Mouse (Mus musculus) hindbrain, embryonic 15.5 days (tissue): ENCODE data around the gene Rpp25l. TPM values are rescaled to one million over a fixed set of nuclear protein-coding genes. Genes with fewer than 3 reads are reported as not detected.
"Not testable (repeated sequence)": the region's sequence is repeated elsewhere in the genome, so short reads cannot be mapped to it uniquely, and the experiment has no call there.

Experiments
- ATAC-seq: fragments of 200-750 bp; cut with Nextera tagmentation; 2 replicates; pipeline ENCODE4 v1.8.0; 2017; ENCODE audit warnings: low read depth, moderate number of reproducible peaks, moderate TSS enrichment; ENCODE audit not compliant: low FRiP score
- H3K27ac ChIP-seq: fragments of 300-500 bp; sonication (generic); replicated peaks from 2 replicates; pipeline ENCODE4 v1.5.1; 2015; ENCODE audit warnings: mild to moderate bottlenecking, inconsistent platforms
- H3K27me3 ChIP-seq: fragments of 300-500 bp; sonication (generic); 2 replicates; pipeline ENCODE4 v1.6.1; 2015; ENCODE audit warnings: control low read depth, inconsistent platforms
- H3K36me3 ChIP-seq: fragments of 300-500 bp; sonication (generic); 2 replicates; pipeline ENCODE4 v1.6.1; 2015; ENCODE audit warnings: control low read depth, inconsistent platforms
- H3K4me1 ChIP-seq: fragments of 300-500 bp; sonication (generic); replicated peaks from 2 replicates; pipeline ENCODE4 v1.6.1; 2015; ENCODE audit warnings: control low read depth, inconsistent platforms
- H3K4me2 ChIP-seq: fragments of 300-500 bp; sonication (generic); 2 replicates; pipeline ENCODE4 v1.6.1; 2015; ENCODE audit warnings: moderate library complexity, mild to moderate bottlenecking, inconsistent platforms
- H3K4me3 ChIP-seq: fragments of 300-500 bp; sonication (generic); 2 replicates; pipeline ENCODE4 v1.5.1; 2015; ENCODE audit warnings: mild to moderate bottlenecking, inconsistent platforms
- H3K9ac ChIP-seq: fragments of 300-500 bp; sonication (generic); 2 replicates; pipeline ENCODE4 v1.6.1; 2015; ENCODE audit warnings: inconsistent platforms
- H3K9me3 ChIP-seq: fragments of 300-500 bp; sonication (generic); 2 replicates; pipeline ENCODE4 v1.6.1; 2016; ENCODE audit warnings: control low read depth, inconsistent platforms
- WGBS: fragments of 180-500 bp; shearing (Covaris S2); methylation state at CpG from one replicate; pipeline ENCODE4 v1.1.7; 2015; 5-methylcytosine and 5-hydroxymethylcytosine counted together
- polyA plus RNA-seq: library from polyadenylated mRNA; unstranded; fragments of >200 nt; fragmentation: Nextera tagmentation; extraction: Ambion mirVana; gene quantifications from 2 replicates; pipeline ENCODE4 v1.2.1, GENCODE M21; 2015

The Rpp25l gene
- polyA plus RNA-seq, 1 experiment from 2014 or later: 58.8 TPM

- H3K4me3 ChIP-seq, H3K9ac ChIP-seq, H3K27me3 ChIP-seq, H3K36me3 ChIP-seq, H3K4me2 ChIP-seq, H3K4me1 ChIP-seq, H3K9me3 ChIP-seq, H3K27ac ChIP-seq, ATAC-seq: not testable (repeated sequence)
- no CpG with 5 or more reads among the region's 4 CpGs for WGBS
Observed at GRCm38 (mm10) chr4:41690014-41690413, 23.3 kb downstream of the Rpp25l start.

- not testable (repeated sequence) for H3K36me3 ChIP-seq, H3K4me3 ChIP-seq, H3K27me3 ChIP-seq, H3K27ac ChIP-seq, H3K9ac ChIP-seq, H3K9me3 ChIP-seq, ATAC-seq, H3K4me2 ChIP-seq
- peaks cover 15% of the 10 kb centered on the region for H3K4me1 ChIP-seq
- 27% methylated on average over 1 of the region's 1 CpGs for WGBS
Observed at GRCm38 (mm10) chr4:41688562-41688961, 24.8 kb downstream of the Rpp25l start.

GRCm38 (mm10) chr4:41685882-41686492 is 27.3 kb downstream of the Rpp25l start:
- 10% methylated on average over 8 of the region's 10 CpGs for WGBS
- not testable (repeated sequence) for ATAC-seq, H3K27ac ChIP-seq

GRCm38 (mm10) chr4:41684931-41685453 is 28.3 kb downstream of the Rpp25l start:
- not testable (repeated sequence) for ATAC-seq, H3K9me3 ChIP-seq, H3K9ac ChIP-seq, H3K36me3 ChIP-seq, H3K4me3 ChIP-seq, H3K27me3 ChIP-seq, H3K27ac ChIP-seq
- 0 out of 2 replicates have a peak overlapping the region, but pooled peaks have one; percentile 45 for H3K4me2 ChIP-seq
- under 1% methylated on average over 13 of the region's 14 CpGs for WGBS
- H3K4me1 ChIP-seq: peaks cover 31% of the 10 kb centered on the region

More at GRCm38 (mm10) chr4:41685882-41686492, 27.3 kb downstream of the Rpp25l start:
- not testable (repeated sequence) for H3K9me3 ChIP-seq, H3K4me3 ChIP-seq, H3K36me3 ChIP-seq, H3K27me3 ChIP-seq, H3K4me2 ChIP-seq, H3K9ac ChIP-seq
- H3K4me1 ChIP-seq: peaks cover 28% of the 10 kb centered on the region

GRCm38 (mm10) chr4:41684131-41684930 is 29.0 kb downstream of the Rpp25l start:
- not testable (repeated sequence) for H3K36me3 ChIP-seq, H3K9ac ChIP-seq, H3K27me3 ChIP-seq, H3K9me3 ChIP-seq
- Histone ChIP-seq H3K4me1 (peaks cover 37% of the 10 kb centered on the region), H3K27ac (peak overlapping the region; percentile 45; the same call in 1 of the 2 replicates), H3K4me2 (peak overlapping the region; percentile 45), H3K4me3 (peak overlapping the region; percentile 11; the same call in 1 of the 2 replicates)
- ATAC-seq: peak; percentile 29; the same call in 1 of the 2 replicates
- WGBS: 3% methylated on average over 24 of the region's 27 CpGs

- H3K9ac ChIP-seq, H3K27ac ChIP-seq, H3K27me3 ChIP-seq, H3K9me3 ChIP-seq, H3K36me3 ChIP-seq: not testable (repeated sequence)
- peak overlapping the region; percentile 48 for H3K4me2 ChIP-seq
- H3K4me1 ChIP-seq: peaks cover 43% of the 10 kb centered on the region
- WGBS: 3% methylated on average over 8 of the region's 27 CpGs
- peak; percentile 40 for ATAC-seq
- H3K4me3 ChIP-seq: peak overlapping the region; percentile 27; the same call in 1 of the 2 replicates
Observed at GRCm38 (mm10) chr4:41683303-41683702, 30.0 kb downstream of the Rpp25l start.

- Histone ChIP-seq H3K27me3 (no peaks in the 10 kb centered on the region), H3K9me3 (no peaks in the 10 kb centered on the region), H3K27ac (no peak overlapping the region; the same call in 1 of the 2 replicates), H3K4me2 (peak overlapping the region; percentile 48), H3K9ac (0 out of 2 replicates have a peak overlapping the region, but pooled peaks have one; percentile 2), H3K36me3 (no peaks in the 10 kb centered on the region), H3K4me3 (no peak overlapping the region), H3K4me1 (peaks cover 46% of the 10 kb centered on the region)
- ATAC-seq: no peak
- 31% methylated on average over 6 of the region's 6 CpGs for WGBS
Observed at GRCm38 (mm10) chr4:41682789-41683188, 30.5 kb downstream of the Rpp25l start.

GRCm38 (mm10) chr4:41681947-41682346 is 31.4 kb downstream of the Rpp25l start:
- 63% methylated on average over 10 of the region's 10 CpGs for WGBS
- Histone ChIP-seq H3K9me3 (no peaks in the 10 kb centered on the region), H3K27me3 (no peaks in the 10 kb centered on the region), H3K4me1 (peaks cover 55% of the 10 kb centered on the region), H3K36me3 (no peaks in the 10 kb centered on the region), H3K4me3 (no peak overlapping the region), H3K9ac (no peak overlapping the region), H3K27ac (no peak overlapping the region; the same call in 1 of the 2 replicates), H3K4me2 (no peak overlapping the region)
- ATAC-seq: no peak

- peaks cover 63% of the 10 kb centered on the region for H3K4me1 ChIP-seq
- H3K4me2 ChIP-seq: no peak overlapping the region
- no peaks in the 10 kb centered on the region for H3K36me3 ChIP-seq
- ATAC-seq: no peak
- WGBS: 42% methylated on average over 4 of the region's 4 CpGs
- no peak overlapping the region for H3K4me3 ChIP-seq
- no peak overlapping the region for H3K9ac ChIP-seq
- H3K27me3 ChIP-seq: no peaks in the 10 kb centered on the region
- no peaks in the 10 kb centered on the region for H3K9me3 ChIP-seq
- H3K27ac ChIP-seq: no peak overlapping the region
Observed at GRCm38 (mm10) chr4:41681176-41681575, 32.2 kb downstream of the Rpp25l start.

GRCm38 (mm10) chr4:41679291-41679690 is 34.0 kb downstream of the Rpp25l start:
- H3K27ac ChIP-seq: peak overlapping the region; percentile 25; the same call in 1 of the 2 replicates
- peak; percentile 23; the same call in 1 of the 2 replicates for ATAC-seq

GRCm38 (mm10) chr4:41678863-41679262 is 34.5 kb downstream of the Rpp25l start:
- ATAC-seq: no peak
- no peaks in the 10 kb centered on the region for H3K27me3 ChIP-seq
- H3K4me1 ChIP-seq: peaks cover 72% of the 10 kb centered on the region
- H3K9ac ChIP-seq: no peak overlapping the region
- H3K4me2 ChIP-seq: no peak overlapping the region
- H3K36me3 ChIP-seq: no peaks in the 10 kb centered on the region
- H3K4me3 ChIP-seq: no peak overlapping the region
- no peaks in the 10 kb centered on the region for H3K9me3 ChIP-seq
- WGBS: 75% methylated on average over 6 of the region's 6 CpGs
- H3K27ac ChIP-seq: peak overlapping the region; percentile 25; the same call in 1 of the 2 replicates

More at GRCm38 (mm10) chr4:41679291-41679690, 34.0 kb downstream of the Rpp25l start:
- no peak overlapping the region for H3K4me2 ChIP-seq
- no peaks in the 10 kb centered on the region for H3K36me3 ChIP-seq
- no peaks in the 10 kb centered on the region for H3K27me3 ChIP-seq
- H3K9ac ChIP-seq: no peak overlapping the region
- no peak overlapping the region for H3K4me3 ChIP-seq
- WGBS: 67% methylated on average over 1 of the region's 2 CpGs
- H3K9me3 ChIP-seq: no peaks in the 10 kb centered on the region
- peaks cover 74% of the 10 kb centered on the region for H3K4me1 ChIP-seq
